8 mouse cellular contexts compared by ENCODE assay signal in the genomic region with DNA sequence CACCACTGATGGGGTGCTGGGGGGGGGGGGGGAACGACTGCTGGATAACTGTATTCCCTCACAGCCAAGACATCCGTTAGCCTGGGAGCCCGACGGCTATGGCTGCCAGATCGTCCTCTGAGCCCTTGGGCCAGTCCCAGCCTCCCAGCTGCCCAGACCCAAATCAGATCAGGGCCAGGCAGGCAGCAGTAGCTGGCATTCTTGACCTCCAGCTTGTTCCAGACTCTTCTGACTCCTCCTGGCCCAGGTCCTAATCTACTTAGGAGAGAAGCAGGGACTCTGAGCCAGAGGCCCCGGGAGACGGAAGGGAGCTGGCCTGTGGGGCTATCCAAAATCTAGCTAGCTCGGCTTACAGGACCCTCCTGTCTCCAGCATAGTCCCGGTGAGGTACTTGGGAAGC. TPM values are rescaled to one million over a fixed set of nuclear protein-coding genes. Genes with fewer than 3 reads are reported as not detected.
DNase-seq lines count a peak whose midpoint lies in the region; ATAC-seq and TF ChIP-seq lines count a peak whose summit lies in the region.

No protein-coding gene starts in this region.

- 82% methylated on average over 9 of the region's 9 CpGs for WGBS in midbrain, embryonic 13.5 days
- 61% methylated on average over 9 of the region's 9 CpGs for WGBS in midbrain, embryonic 15.5 days
- 46% methylated on average over 9 of the region's 9 CpGs for WGBS in heart, embryonic 13.5 days
- 95% methylated on average over 9 of the region's 9 CpGs for WGBS in thymus, adult 2 months

- peaks cover 19% of the 10 kb centered on the region for H3K36me3 ChIP-seq in midbrain, embryonic 13.5 days
- no peaks in the 10 kb centered on the region; the same call in 1 of the 2 replicates for H3K36me3 ChIP-seq in midbrain, embryonic 15.5 days (replicated peaks)
- H3K36me3 ChIP-seq in heart, embryonic 13.5 days: peaks cover 43% of the 10 kb centered on the region
- H3K36me3 ChIP-seq in thymus, adult 2 months (ENCODE audit: control insufficient read depth, insufficient read depth, low read length): peaks cover 6% of the 10 kb centered on the region; the same call in 1 of the 2 replicates

- TF ChIP-seq CTCF in thymus, adult 2 months (IDR thresholded peaks at IDR 0.05; ENCODE audit: borderline replicate concordance, control insufficient read depth, extremely low read depth, insufficient read depth, low read length, poor library complexity): no peak

- H3K4me1 ChIP-seq in midbrain, embryonic 13.5 days (replicated peaks): 0 out of 2 replicates have a peak, but pooled peaks cover 3% of the 10 kb centered on the region
- H3K4me1 ChIP-seq in midbrain, embryonic 15.5 days: peaks cover 8% of the 10 kb centered on the region; the same call in 1 of the 2 replicates
- H3K4me1 ChIP-seq in heart, embryonic 13.5 days: peaks cover 56% of the 10 kb centered on the region
- H3K4me1 ChIP-seq in thymus, adult 2 months (replicated peaks; ENCODE audit: control insufficient read depth, insufficient read depth, low read length): peaks cover 19% of the 10 kb centered on the region

- TF ChIP-seq POLR2A in thymus, adult 2 months (IDR thresholded peaks at IDR 0.05; ENCODE audit: control insufficient read depth, extremely low read depth, insufficient read depth, low read length, poor library complexity): no peak

- no peak overlapping the region for H3K9ac ChIP-seq in midbrain, embryonic 13.5 days (replicated peaks)
- no peak overlapping the region for H3K9ac ChIP-seq in midbrain, embryonic 15.5 days
- H3K9ac ChIP-seq in heart, embryonic 13.5 days: peak overlapping the region; percentile 60

- H3K4me2 ChIP-seq in midbrain, embryonic 13.5 days (replicated peaks): no peak overlapping the region
- no peak overlapping the region for H3K4me2 ChIP-seq in midbrain, embryonic 15.5 days
- 0 out of 2 replicates have a peak overlapping the region, but pooled peaks have one; percentile 7 for H3K4me2 ChIP-seq in heart, embryonic 13.5 days

- ATAC-seq in midbrain, embryonic 13.5 days: no peak
- ATAC-seq in midbrain, embryonic 15.5 days (replicated peaks): no peak
- ATAC-seq in heart, embryonic 13.5 days (ENCODE audit: extremely low read depth, insufficient number of reproducible peaks, low FRiP score, low TSS enrichment): no peak
- ATAC-seq in megakaryocyte, adult 5-6 weeks (ENCODE audit: poor library complexity, severe bottlenecking): no peak

- no peaks in the 10 kb centered on the region for H3K9me3 ChIP-seq in midbrain, embryonic 13.5 days
- H3K9me3 ChIP-seq in midbrain, embryonic 15.5 days: no peaks in the 10 kb centered on the region
- no peaks in the 10 kb centered on the region for H3K9me3 ChIP-seq in heart, embryonic 13.5 days

- H3K4me3 ChIP-seq in midbrain, embryonic 13.5 days (replicated peaks): no peak overlapping the region
- H3K4me3 ChIP-seq in midbrain, embryonic 15.5 days: no peak overlapping the region
- H3K4me3 ChIP-seq in heart, embryonic 13.5 days: no peak overlapping the region
- no peak overlapping the region for H3K4me3 ChIP-seq in thymus, adult 2 months (ENCODE audit: control insufficient read depth, insufficient read depth, low read length)

- H3K27me3 ChIP-seq in midbrain, embryonic 13.5 days: no peaks in the 10 kb centered on the region
- H3K27me3 ChIP-seq in midbrain, embryonic 15.5 days (replicated peaks): no peaks in the 10 kb centered on the region
- no peaks in the 10 kb centered on the region for H3K27me3 ChIP-seq in heart, embryonic 13.5 days (replicated peaks)
- no peaks in the 10 kb centered on the region for H3K27me3 ChIP-seq in thymus, adult 2 months (ENCODE audit: control insufficient read depth, insufficient read depth, low read length)

- DNase-seq in cerebellum, adult 9-10 months: peak; percentile 73
- DNase-seq in lung, postnatal 25 days (ENCODE audit: low spot score): peak; percentile 14
- no peak for DNase-seq in natural killer cell, adult 2 months (ENCODE audit: low spot score in 2 of 2)
- DNase-seq in thymus, adult 2 months: no peak

- peak overlapping the region; percentile 1; the same call in 1 of the 2 replicates for H3K27ac ChIP-seq in midbrain, embryonic 13.5 days
- no peak overlapping the region for H3K27ac ChIP-seq in midbrain, embryonic 15.5 days
- H3K27ac ChIP-seq in heart, embryonic 13.5 days (replicated peaks): peak overlapping the region; percentile 84
- no peak overlapping the region for H3K27ac ChIP-seq in thymus, adult 2 months (ENCODE audit: control insufficient read depth, insufficient read depth, low read length)

RNA-seq across cellular contexts. Expression of a gene that starts 35.5 kb away (rescaled TPM):
- polyA plus RNA-seq in midbrain, embryonic 13.5 days (2015; fragmentation: Nextera tagmentation; extraction: Ambion mirVana): 89.6 and 96.6 TPM in 2 replicates
- 89.0 and 90.2 TPM in 2 replicates for polyA plus RNA-seq in midbrain, embryonic 15.5 days (2015; fragmentation: Nextera tagmentation; extraction: Ambion mirVana)
- polyA plus RNA-seq in heart, embryonic 13.5 days (2015; fragmentation: Nextera tagmentation; extraction: Ambion mirVana): 53.4 and 56.5 TPM in 2 replicates
- 75.6 and 83.9 TPM in 2 replicates for polyA plus RNA-seq in thymus, adult 2 months (2012; rRNA removed)
- total RNA-seq in megakaryocyte, adult 5-6 weeks (2015): 4.9 and 5.7 TPM in 2 replicates
- total RNA-seq in megakaryocyte, adult 5-6 weeks (2017): 4.4 and 8.7 TPM in 2 replicates

Comparison
In these comparisons a context has a peak if more than half of its experiments do, and no peak if none do; other contexts are left out.
1. H3K27ac ChIP-seq: peak in midbrain, embryonic 13.5 days (single experiment) and heart, embryonic 13.5 days (single experiment); none in midbrain, embryonic 15.5 days (single experiment) and thymus, adult 2 months (single experiment).
2. DNase-seq: peak in cerebellum, adult 9-10 months (single experiment) and lung, postnatal 25 days (single experiment); none in natural killer cell, adult 2 months (0 of 2) and thymus, adult 2 months (single experiment).